Mouse (Mus musculus) CH12.LX (cell line): ENCODE data around the gene Fbxo36.

Experiments used
- CHD2 ChIP-seq: IDR thresholded peaks from 2 replicates; pipeline ENCODE4 v1.6.1; 2011; ENCODE audit warnings: low read length, improper control_type of control experiment
- EP300 ChIP-seq: IDR thresholded peaks from 2 replicates; pipeline ENCODE4 v1.6.1; 2011; ENCODE audit warnings: low read length, improper control_type of control experiment
- SMC3 ChIP-seq: IDR thresholded peaks from 2 replicates; pipeline ENCODE4 v1.6.1; 2011; ENCODE audit warnings: low read depth, low read length, improper control_type of control experiment
- UBTF ChIP-seq: IDR thresholded peaks from 2 replicates; pipeline ENCODE4 v1.6.1; 2012; ENCODE audit warnings: low read depth, mild to moderate bottlenecking, inconsistent platforms, low read length, improper control_type of control experiment, moderate library complexity
- ZC3H11A ChIP-seq: IDR thresholded peaks from 2 replicates; pipeline ENCODE4 v1.6.1; 2012; ENCODE audit warnings: low read depth, mild to moderate bottlenecking, inconsistent platforms, low read length, improper control_type of control experiment
- ZKSCAN1 ChIP-seq: IDR thresholded peaks from 2 replicates; pipeline ENCODE4 v1.6.1; 2012; ENCODE audit warnings: low read depth, inconsistent platforms, low read length, improper control_type of control experiment, borderline replicate concordance
- ZNF384 ChIP-seq: IDR thresholded peaks from 2 replicates; pipeline ENCODE4 v1.6.1; 2012; ENCODE audit warnings: low read depth, low read length, improper control_type of control experiment, inconsistent platforms

- TF ChIP-seq ZNF384 (no peak), EP300 (no peak), CHD2 (no peak), ZC3H11A (no peak), ZKSCAN1 (no peak), UBTF (no peak), SMC3 (no peak)
Measured at GRCm38 (mm10) chr1:84855756-84856155, 16.1 kb downstream of the Fbxo36 start.
